13 mouse cellular contexts compared by ENCODE assay signal in genomic region chr1:74538650-74539049, GRCm38 (mm10). TPM values are rescaled to one million over a fixed set of nuclear protein-coding genes. Genes with fewer than 3 reads are reported as not detected.
DNase-seq lines count a peak whose midpoint lies in the region; ATAC-seq and TF ChIP-seq lines count a peak whose summit lies in the region.
"Had no signal": no experiment of that assay in that cellular context is flagged by ENCODE, and none has a peak within 500 bp of the region (broad histone marks: within the 10 kb centered on the region; RNA-seq: fewer than 3 reads in every experiment).

No protein-coding gene starts in this region.

- H3K4me2 ChIP-seq in forebrain, postnatal 0 days (ENCODE audit: low read depth) = no peak overlapping the region
- no peak overlapping the region for H3K4me2 ChIP-seq in forebrain, embryonic 12.5 days
- no peak overlapping the region for H3K4me2 ChIP-seq in kidney, embryonic 15.5 days
- H3K4me2 ChIP-seq: heart, embryonic 13.5 days had no signal

- no peaks in the 10 kb centered on the region for H3K27me3 ChIP-seq in forebrain, postnatal 0 days (ENCODE audit: insufficient read depth, low read length)
- no peaks in the 10 kb centered on the region for H3K27me3 ChIP-seq in forebrain, embryonic 12.5 days
- no peaks in the 10 kb centered on the region for H3K27me3 ChIP-seq in kidney, embryonic 15.5 days

- no peak overlapping the region for H3K4me3 ChIP-seq in forebrain, postnatal 0 days (ENCODE audit: low read depth, low read length)
- H3K4me3 ChIP-seq in forebrain, embryonic 12.5 days (replicated peaks) = no peak overlapping the region
- no peak overlapping the region for H3K4me3 ChIP-seq in kidney, embryonic 15.5 days (replicated peaks)
- H3K4me3 ChIP-seq: heart, embryonic 13.5 days had no signal

- 0 out of 2 replicates have a peak overlapping the region, but pooled peaks have one; percentile 21 for H3K27ac ChIP-seq in forebrain, postnatal 0 days (ENCODE audit: low read depth, low read length)
- no peak overlapping the region for H3K27ac ChIP-seq in forebrain, embryonic 12.5 days
- no peak overlapping the region for H3K27ac ChIP-seq in kidney, embryonic 15.5 days
- H3K27ac ChIP-seq: heart, embryonic 13.5 days; macrophage; stomach, postnatal 0 days had no signal

- TF ChIP-seq CTCF in forebrain, postnatal 0 days (IDR thresholded peaks at IDR 0.05; ENCODE audit: low read depth) = no peak

- DNase-seq in forebrain, postnatal 0 days = peak; percentile 55
- DNase-seq in right cerebral cortex, adult 18-20 months = peak; percentile 8
- DNase-seq in right cerebral cortex, postnatal 36 days (ENCODE audit: low spot score in 2 of 2) = no peak
- peak; percentile 71 for DNase-seq in layer of hippocampus, adult 11-12 months (ENCODE audit: low spot score)
- no peak for DNase-seq in T-cell, adult 2 months (ENCODE audit: low spot score)
- DNase-seq: kidney, adult 2 months had no signal

- peaks cover 6% of the 10 kb centered on the region; the same call in 1 of the 2 replicates for H3K4me1 ChIP-seq in forebrain, postnatal 0 days (ENCODE audit: insufficient read depth)
- H3K4me1 ChIP-seq in forebrain, embryonic 12.5 days = peaks cover 12% of the 10 kb centered on the region
- H3K4me1 ChIP-seq in kidney, embryonic 15.5 days = peaks cover 10% of the 10 kb centered on the region

- peak; percentile 64 for ATAC-seq in forebrain, postnatal 0 days
- ATAC-seq in forebrain, embryonic 12.5 days (ENCODE audit: low FRiP score) = no peak
- no peak for ATAC-seq in kidney, embryonic 15.5 days (replicated peaks; ENCODE audit: low FRiP score)
- ATAC-seq in frontal cortex, adult (ENCODE audit: low TSS enrichment) = no peak

- H3K9ac ChIP-seq in forebrain, postnatal 0 days = no peak overlapping the region
- H3K9ac ChIP-seq in forebrain, embryonic 12.5 days = no peak overlapping the region
- H3K9ac ChIP-seq in kidney, embryonic 15.5 days = no peak overlapping the region
- H3K9ac ChIP-seq: heart, embryonic 13.5 days had no signal

- H3K9me3 ChIP-seq in forebrain, postnatal 0 days (ENCODE audit: low read length) = no peaks in the 10 kb centered on the region
- no peaks in the 10 kb centered on the region for H3K9me3 ChIP-seq in forebrain, embryonic 12.5 days
- H3K9me3 ChIP-seq in kidney, embryonic 15.5 days (replicated peaks) = no peaks in the 10 kb centered on the region
- H3K9me3 ChIP-seq: heart, embryonic 13.5 days had no signal

- H3K36me3 ChIP-seq in forebrain, postnatal 0 days (ENCODE audit: insufficient read depth) = no peaks in the 10 kb centered on the region
- no peaks in the 10 kb centered on the region for H3K36me3 ChIP-seq in forebrain, embryonic 12.5 days (replicated peaks)
- H3K36me3 ChIP-seq in kidney, embryonic 15.5 days = no peaks in the 10 kb centered on the region
- H3K36me3 ChIP-seq: heart, embryonic 13.5 days had no signal

RNA-seq across cellular contexts. Expression of gene Plcd4, which starts 4.0 kb away (rescaled TPM):
- 5.3 and 5.8 TPM in 2 replicates for total RNA-seq in forebrain, postnatal 0 days (2014; rRNA removed)
- polyA plus RNA-seq in forebrain, postnatal 0 days (2015; fragmentation: Nextera tagmentation; extraction: Ambion mirVana) = 3.4 and 6.0 TPM in 2 replicates
- polyA plus RNA-seq in forebrain, embryonic 12.5 days (2016; fragmentation: Nextera tagmentation; extraction: Ambion mirVana) = 0.98 and 1.1 TPM in 2 replicates
- polyA plus RNA-seq in kidney, embryonic 15.5 days (2015; fragmentation: Nextera tagmentation; extraction: Ambion mirVana) = 0.53 and 1.3 TPM in 2 replicates
- total RNA-seq: liver, adult 2 months had no signal
- polyA plus RNA-seq: liver, adult 2 months; macrophage had no signal

RNA-seq across cellular contexts. Expression of gene Usp37, which starts 5.4 kb away (rescaled TPM):
- 30.2 and 32.8 TPM in 2 replicates for total RNA-seq in forebrain, postnatal 0 days (2014; rRNA removed)
- polyA plus RNA-seq in forebrain, postnatal 0 days (2015; fragmentation: Nextera tagmentation; extraction: Ambion mirVana) = 11.8 and 17.6 TPM in 2 replicates
- polyA plus RNA-seq in forebrain, embryonic 12.5 days (2016; fragmentation: Nextera tagmentation; extraction: Ambion mirVana) = 44.2 and 48.1 TPM in 2 replicates
- polyA plus RNA-seq in kidney, embryonic 15.5 days (2015; fragmentation: Nextera tagmentation; extraction: Ambion mirVana) = 33.2 and 34.3 TPM in 2 replicates

RNA-seq across cellular contexts. Expression of gene Cnot9, which starts 32.8 kb away (rescaled TPM):
- 32.2 and 39.1 TPM in 2 replicates for total RNA-seq in forebrain, postnatal 0 days (2014; rRNA removed)
- 49.0 and 52.3 TPM in 2 replicates for polyA plus RNA-seq in forebrain, postnatal 0 days (2015; fragmentation: Nextera tagmentation; extraction: Ambion mirVana)
- polyA plus RNA-seq in forebrain, embryonic 12.5 days (2016; fragmentation: Nextera tagmentation; extraction: Ambion mirVana) = 77.5 and 84.2 TPM in 2 replicates
- polyA plus RNA-seq in kidney, embryonic 15.5 days (2015; fragmentation: Nextera tagmentation; extraction: Ambion mirVana) = 71.9 and 72.3 TPM in 2 replicates

RNA-seq across cellular contexts. Expression of gene Zfp142, which starts 49.4 kb away (rescaled TPM):
- total RNA-seq in forebrain, postnatal 0 days (2014; rRNA removed) = 8.6 and 12.1 TPM in 2 replicates
- 5.0 and 6.3 TPM in 2 replicates for polyA plus RNA-seq in forebrain, postnatal 0 days (2015; fragmentation: Nextera tagmentation; extraction: Ambion mirVana)
- polyA plus RNA-seq in forebrain, embryonic 12.5 days (2016; fragmentation: Nextera tagmentation; extraction: Ambion mirVana) = 10.6 and 10.8 TPM in 2 replicates
- polyA plus RNA-seq in kidney, embryonic 15.5 days (2015; fragmentation: Nextera tagmentation; extraction: Ambion mirVana) = 7.5 and 8.4 TPM in 2 replicates

RNA-seq across cellular contexts. Expression of gene Bcs1l, which starts 49.4 kb away (rescaled TPM):
- total RNA-seq in forebrain, postnatal 0 days (2014; rRNA removed) = 15.8 and 18.4 TPM in 2 replicates
- 13.8 and 16.5 TPM in 2 replicates for polyA plus RNA-seq in forebrain, postnatal 0 days (2015; fragmentation: Nextera tagmentation; extraction: Ambion mirVana)
- polyA plus RNA-seq in forebrain, embryonic 12.5 days (2016; fragmentation: Nextera tagmentation; extraction: Ambion mirVana) = 18.3 and 18.5 TPM in 2 replicates
- 15.7 and 17.8 TPM in 2 replicates for polyA plus RNA-seq in kidney, embryonic 15.5 days (2015; fragmentation: Nextera tagmentation; extraction: Ambion mirVana)

Comparison
In these comparisons a context has a peak if more than half of its experiments do, and no peak if none do; other contexts are left out.
1. DNase-seq: peak in forebrain, postnatal 0 days (single experiment), right cerebral cortex, adult 18-20 months (single experiment) and layer of hippocampus, adult 11-12 months (single experiment); none in right cerebral cortex, postnatal 36 days (0 of 2) and T-cell, adult 2 months (single experiment).